Mouse (Mus musculus) CH12.LX (cell line): Measurements from ENCODE around the gene Alox12e.

ENCODE experiments used
- CHD2 ChIP-seq: IDR thresholded peaks from 2 replicates; pipeline ENCODE4 v1.6.1; 2011; ENCODE audit warnings: low read length, improper control_type of control experiment
- CTCF ChIP-seq, 2 experiments: IDR thresholded peaks in 1 of 2; conservative IDR thresholded peaks in 1 of 2; 2 replicates each; pipeline ENCODE4 v1.5.1; 2011 to 2012; ENCODE audit warnings: low read depth in 2 of 2, low read length in 2 of 2, improper control_type of control experiment in 1 of 2, inconsistent platforms in 1 of 2, mild to moderate bottlenecking in 1 of 2, moderate library complexity in 1 of 2
- E2F4 ChIP-seq: IDR thresholded peaks from 2 replicates; pipeline ENCODE4 v1.6.1; 2011; ENCODE audit warnings: low read depth, low read length, improper control_type of control experiment; ENCODE audit not compliant: insufficient replicate concordance
- EP300 ChIP-seq: IDR thresholded peaks from 2 replicates; pipeline ENCODE4 v1.6.1; 2011; ENCODE audit warnings: low read length, improper control_type of control experiment
- HCFC1 ChIP-seq: IDR thresholded peaks from 2 replicates; pipeline ENCODE4 v1.6.1; 2012; ENCODE audit warnings: low read depth, mild to moderate bottlenecking, inconsistent platforms, low read length, improper control_type of control experiment
- POLR2A ChIP-seq: IDR thresholded peaks from 2 replicates; pipeline ENCODE4 v1.6.1; 2011; ENCODE audit warnings: low read depth, mild to moderate bottlenecking, improper control_type of control experiment, low read length
- POLR2AphosphoS2 ChIP-seq: IDR thresholded peaks from 2 replicates; pipeline ENCODE4 v1.6.1; 2011; ENCODE audit warnings: low read depth, low read length, improper control_type of control experiment
- SMC3 ChIP-seq: IDR thresholded peaks from 2 replicates; pipeline ENCODE4 v1.6.1; 2011; ENCODE audit warnings: low read depth, low read length, improper control_type of control experiment
- TBP ChIP-seq: conservative IDR thresholded peaks from 2 replicates; pipeline ENCODE4 v1.6.1; 2011; ENCODE audit warnings: low read depth, low read length, improper control_type of control experiment
- UBTF ChIP-seq: IDR thresholded peaks from 2 replicates; pipeline ENCODE4 v1.6.1; 2012; ENCODE audit warnings: low read depth, mild to moderate bottlenecking, inconsistent platforms, low read length, improper control_type of control experiment, moderate library complexity
- USF2 ChIP-seq: conservative IDR thresholded peaks from 2 replicates; pipeline ENCODE4 v1.6.1; 2011; ENCODE audit warnings: low read depth, low read length, improper control_type of control experiment
- ZNF384 ChIP-seq: IDR thresholded peaks from 2 replicates; pipeline ENCODE4 v1.6.1; 2012; ENCODE audit warnings: low read depth, low read length, improper control_type of control experiment, inconsistent platforms

- no peak for TF ChIP-seq EP300
- no peak for TF ChIP-seq CTCF (conservative IDR thresholded peaks at IDR 0.05 in 1 of 2, IDR thresholded peaks at IDR 0.05 in 1 of 2; ENCODE audit: low read depth in 2 of 2, low read length in 2 of 2)
- no peak for TF ChIP-seq UBTF
- no peak for TF ChIP-seq ZNF384
- no peak for TF ChIP-seq POLR2AphosphoS2
- TF ChIP-seq POLR2A: no peak
- no peak for TF ChIP-seq HCFC1
- no peak for TF ChIP-seq SMC3
- TF ChIP-seq CHD2: no peak
- no peak for TF ChIP-seq USF2
- no peak for TF ChIP-seq E2F4
- TF ChIP-seq TBP: no peak
Observed at GRCm38 (mm10) chr11:70351868-70352267, 29.4 kb upstream of the Alox12e start, which contains the start of gene Alox15.
